Mouse (Mus musculus) neural tube, embryonic 11.5 days (tissue): ENCODE measurements around the gene Tmem256. TPM values are rescaled to one million over a fixed set of nuclear protein-coding genes. Genes with fewer than 3 reads are reported as not detected.

ENCODE experiments used
- ATAC-seq: fragments of 200-750 bp; cut with Nextera tagmentation; 2 replicates; pipeline ENCODE4 v1.8.0; 2017; ENCODE audit warnings: moderate number of reproducible peaks, mild to moderate bottlenecking, moderate TSS enrichment, moderate library complexity; ENCODE audit not compliant: insufficient read depth, low FRiP score, low TSS enrichment
- DNase-seq: peaks from one replicate; pipeline ENCODE4 v3.0.0-alpha.2; 2015; ENCODE audit warnings: low spot score
- H3K27ac ChIP-seq: fragments of 300-500 bp; sonication (generic); 2 replicates; pipeline ENCODE4 v1.5.1; 2014; ENCODE audit warnings: low read depth, mild to moderate bottlenecking, low read length
- H3K27me3 ChIP-seq: fragments of 300-500 bp; sonication (generic); 2 replicates; pipeline ENCODE4 v1.6.1; 2014; ENCODE audit warnings: mild to moderate bottlenecking, low read length, mixed read lengths; ENCODE audit not compliant: control insufficient read depth, insufficient read depth
- H3K36me3 ChIP-seq: fragments of 300-500 bp; sonication (generic); 2 replicates; pipeline ENCODE4 v1.6.1; 2014; ENCODE audit warnings: mild to moderate bottlenecking, low read length, moderate library complexity, mixed read lengths; ENCODE audit not compliant: control insufficient read depth, insufficient read depth
- H3K4me1 ChIP-seq: fragments of 300-500 bp; sonication (generic); 2 replicates; pipeline ENCODE4 v1.6.1; 2014; ENCODE audit warnings: low read length, mixed read lengths; ENCODE audit not compliant: control insufficient read depth, insufficient read depth
- H3K4me2 ChIP-seq: fragments of 300-500 bp; sonication (generic); 2 replicates; pipeline ENCODE4 v1.6.1; 2014; ENCODE audit warnings: low read depth, mild to moderate bottlenecking, moderate library complexity
- H3K4me3 ChIP-seq: fragments of 300-500 bp; sonication (generic); 2 replicates; pipeline ENCODE4 v1.5.1; 2014; ENCODE audit warnings: low read depth, low read length
- H3K9ac ChIP-seq: fragments of 300-500 bp; sonication (generic); 2 replicates; pipeline ENCODE4 v1.6.1; 2014; ENCODE audit warnings: mild to moderate bottlenecking, low read length
- H3K9me3 ChIP-seq: fragments of 300-500 bp; sonication (generic); 2 replicates; pipeline ENCODE4 v1.6.1; 2016; ENCODE audit warnings: low read length; ENCODE audit not compliant: control insufficient read depth
- WGBS: fragments of 180-500 bp; shearing (Covaris S2); extraction: QIAGEN DNeasy Blood & Tissue Kit; methylation state at CpG from one replicate; pipeline ENCODE4 v1.1.7; 2014; 5-methylcytosine and 5-hydroxymethylcytosine counted together
- microRNA-seq: library from miRNA; unstranded; fragments of <30 nt; microRNA quantifications from one replicate; pipeline ENCODE4, GENCODE M21; 2016
- polyA plus RNA-seq: library from polyadenylated mRNA; unstranded; fragments of >200 nt; fragmentation: Nextera tagmentation; extraction: Ambion mirVana; gene quantifications from 2 replicates; pipeline ENCODE4 v1.2.1, GENCODE M21; 2014

Tmem256 gene
- polyA plus RNA-seq, 1 experiment from 2014 or later = 289 TPM

DNA sequence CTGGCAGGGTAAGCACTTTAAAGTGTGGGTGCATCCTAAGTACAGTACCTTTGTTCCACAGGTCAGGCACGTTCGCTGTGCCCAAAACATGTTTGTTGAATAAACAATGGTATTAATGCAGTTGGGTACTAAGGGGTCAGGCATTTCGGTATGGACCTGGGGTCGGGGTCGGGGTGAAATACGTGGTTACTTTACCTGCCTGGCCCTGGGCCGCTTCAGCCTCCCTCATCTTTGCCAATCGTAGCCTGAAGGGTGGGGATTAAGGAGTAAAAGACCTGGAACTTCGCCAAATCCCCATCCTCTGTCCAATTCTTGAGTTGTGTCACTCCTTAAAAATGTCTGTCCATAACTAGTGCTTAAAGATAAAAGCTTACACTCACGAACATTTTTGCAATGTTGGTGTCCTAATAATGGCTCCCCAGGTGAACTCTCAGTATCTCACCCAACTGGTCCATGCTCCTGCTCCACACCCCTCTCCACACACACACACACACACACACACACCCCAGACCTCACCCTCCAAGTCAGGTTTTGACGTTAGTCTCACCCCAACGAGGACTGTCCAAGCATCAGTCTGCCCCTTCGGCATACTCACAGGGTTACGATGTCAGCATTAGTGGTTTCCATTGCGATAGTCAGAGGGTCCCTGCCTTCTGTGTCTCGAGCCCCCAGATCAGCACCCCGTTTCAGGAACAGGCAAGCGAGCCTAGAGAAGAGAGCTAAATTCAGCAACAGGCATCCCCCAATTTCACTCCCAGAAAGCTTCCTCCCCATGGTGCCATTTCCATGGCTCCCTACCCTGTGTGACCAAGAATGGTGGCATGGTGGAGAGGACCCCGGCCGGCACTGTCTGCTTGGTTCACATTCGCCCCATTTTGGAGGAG lies 43.7 kb downstream of the Tmem256 start:
- H3K36me3 ChIP-seq = no peaks in the 10 kb centered on the region
- peak overlapping the region; percentile 79 for H3K4me2 ChIP-seq
- peak overlapping the region; percentile 50 for H3K4me3 ChIP-seq
- 64% methylated on average over 21 of the region's 21 CpGs for WGBS
- H3K4me1 ChIP-seq = peaks cover 13% of the 10 kb centered on the region
- no peaks in the 10 kb centered on the region for H3K27me3 ChIP-seq
- no peak for ATAC-seq
- peak overlapping the region; percentile 63 for H3K9ac ChIP-seq
- no peaks in the 10 kb centered on the region for H3K9me3 ChIP-seq
- H3K27ac ChIP-seq = no peak overlapping the region
- no peak for DNase-seq

DNA sequence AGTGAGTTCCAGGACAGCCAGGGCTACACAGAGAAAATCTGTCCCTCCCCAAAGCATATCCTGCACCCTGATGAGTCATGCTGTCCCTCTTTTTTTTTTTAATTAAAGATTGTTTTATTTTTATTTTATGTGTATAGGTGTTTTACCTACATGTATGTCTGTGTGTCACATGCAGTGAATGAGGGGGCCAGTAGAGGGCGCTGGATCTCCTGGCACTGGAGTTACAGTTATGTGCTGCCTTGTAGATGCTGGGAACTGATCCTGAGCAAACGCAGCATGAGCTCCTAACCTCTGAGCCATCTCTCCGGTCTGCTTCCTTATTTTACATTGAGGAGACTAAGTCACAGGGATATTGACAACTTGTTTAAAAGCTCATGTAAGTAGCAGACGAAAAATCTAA lies 44.8 kb downstream of the Tmem256 start:
- no peak for DNase-seq
- no peak for ATAC-seq
- H3K27ac ChIP-seq = no peak overlapping the region

DNA sequence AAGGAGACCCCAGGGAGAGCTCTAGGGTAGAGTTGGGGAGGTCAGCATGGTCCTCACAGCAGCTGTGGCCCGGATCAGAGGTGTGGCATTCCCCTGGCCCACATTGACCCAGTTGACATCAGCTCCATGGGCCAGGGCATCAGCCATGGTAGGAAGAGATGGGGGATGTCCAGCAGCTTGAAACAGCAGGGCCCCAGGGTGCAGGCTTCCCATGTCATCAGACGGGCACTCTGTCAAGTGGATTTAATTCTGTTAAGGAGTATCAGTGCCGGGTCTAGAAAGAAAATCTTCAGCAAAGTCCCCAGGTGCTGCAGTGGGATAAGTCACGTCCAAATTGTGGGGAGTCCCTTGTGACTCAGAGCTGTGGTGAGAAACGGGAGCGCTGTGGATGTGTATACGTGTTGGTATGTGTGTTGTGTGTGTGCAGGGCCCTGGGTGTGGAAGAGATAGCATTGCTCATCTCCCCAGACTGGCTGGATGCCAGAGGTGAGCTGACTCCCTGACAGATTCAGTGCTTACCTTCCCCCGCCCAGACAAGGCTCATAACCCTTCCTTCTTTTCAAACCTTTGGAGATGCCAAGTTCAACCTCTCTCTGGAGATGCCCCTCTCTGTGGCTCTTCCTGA lies 45.3 kb downstream of the Tmem256 start:
- no peak overlapping the region for H3K27ac ChIP-seq
- no peak for ATAC-seq
- peaks cover 13% of the 10 kb centered on the region for H3K4me1 ChIP-seq
- no peak for DNase-seq
- H3K9me3 ChIP-seq = no peaks in the 10 kb centered on the region
- H3K27me3 ChIP-seq = no peaks in the 10 kb centered on the region
- no peak overlapping the region for H3K4me3 ChIP-seq
- H3K36me3 ChIP-seq = no peaks in the 10 kb centered on the region
- H3K4me2 ChIP-seq = no peak overlapping the region
- 91% methylated on average over 8 of the region's 8 CpGs for WGBS
- no peak overlapping the region for H3K9ac ChIP-seq

More for the DNA sequence above, 44.8 kb downstream of the Tmem256 start:
- WGBS = 66% methylated on average over 4 of the region's 4 CpGs
- H3K9ac ChIP-seq = no peak overlapping the region
- peaks cover 13% of the 10 kb centered on the region for H3K4me1 ChIP-seq
- no peaks in the 10 kb centered on the region for H3K36me3 ChIP-seq
- no peak overlapping the region for H3K4me2 ChIP-seq
- H3K27me3 ChIP-seq = no peaks in the 10 kb centered on the region
- H3K4me3 ChIP-seq = no peak overlapping the region
- no peaks in the 10 kb centered on the region for H3K9me3 ChIP-seq

DNA sequence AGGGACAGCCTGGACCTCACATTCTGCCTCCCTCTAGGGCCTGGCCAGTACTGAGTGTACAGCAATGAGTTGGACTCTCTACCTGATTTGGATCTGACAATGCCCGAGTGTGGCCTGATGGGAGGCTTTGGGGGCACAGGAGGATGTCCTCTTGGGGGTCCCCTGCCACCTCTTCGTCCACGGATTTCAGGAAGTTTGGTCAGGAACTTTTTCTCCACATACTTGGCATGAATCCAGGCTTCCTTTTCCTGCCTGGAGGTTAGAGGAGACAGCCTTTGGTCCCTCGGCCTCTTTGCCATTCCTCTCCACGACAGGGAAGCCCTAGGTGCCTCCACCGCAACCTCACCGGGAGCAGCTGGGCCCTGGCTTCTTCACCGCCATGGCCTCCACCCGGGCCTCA lies 45.9 kb downstream of the Tmem256 start:
- DNase-seq (no peak), ATAC-seq (no peak)
- Histone ChIP-seq H3K4me3 (no peak overlapping the region), H3K27ac (no peak overlapping the region), H3K36me3 (no peaks in the 10 kb centered on the region), H3K9me3 (no peaks in the 10 kb centered on the region), H3K9ac (no peak overlapping the region), H3K27me3 (no peaks in the 10 kb centered on the region), H3K4me1 (peaks cover 13% of the 10 kb centered on the region), H3K4me2 (no peak overlapping the region)
- 85% methylated on average over 9 of the region's 9 CpGs for WGBS

DNA sequence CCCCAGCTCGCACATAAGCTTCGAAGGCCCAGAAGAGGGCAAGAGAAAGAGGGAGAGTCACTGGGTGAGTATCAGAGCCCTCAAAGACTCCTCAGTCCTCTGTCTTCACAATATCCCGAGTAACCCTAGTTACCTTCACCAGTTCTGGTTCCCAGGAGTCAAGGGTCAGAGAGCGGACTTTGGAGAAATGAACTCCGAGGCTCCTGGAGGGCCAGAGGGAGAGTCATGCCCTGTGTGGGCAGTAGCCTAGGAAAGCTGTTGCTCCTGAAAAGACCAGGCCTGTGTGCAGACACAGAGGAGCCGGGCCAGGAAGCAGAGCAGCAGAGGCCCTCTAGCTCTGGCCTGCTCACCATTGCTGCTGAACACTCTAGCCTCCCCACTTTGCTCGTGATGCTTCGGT lies 46.3 kb downstream of the Tmem256 start:
- no peak for ATAC-seq
- WGBS = 85% methylated on average over 8 of the region's 8 CpGs

DNA sequence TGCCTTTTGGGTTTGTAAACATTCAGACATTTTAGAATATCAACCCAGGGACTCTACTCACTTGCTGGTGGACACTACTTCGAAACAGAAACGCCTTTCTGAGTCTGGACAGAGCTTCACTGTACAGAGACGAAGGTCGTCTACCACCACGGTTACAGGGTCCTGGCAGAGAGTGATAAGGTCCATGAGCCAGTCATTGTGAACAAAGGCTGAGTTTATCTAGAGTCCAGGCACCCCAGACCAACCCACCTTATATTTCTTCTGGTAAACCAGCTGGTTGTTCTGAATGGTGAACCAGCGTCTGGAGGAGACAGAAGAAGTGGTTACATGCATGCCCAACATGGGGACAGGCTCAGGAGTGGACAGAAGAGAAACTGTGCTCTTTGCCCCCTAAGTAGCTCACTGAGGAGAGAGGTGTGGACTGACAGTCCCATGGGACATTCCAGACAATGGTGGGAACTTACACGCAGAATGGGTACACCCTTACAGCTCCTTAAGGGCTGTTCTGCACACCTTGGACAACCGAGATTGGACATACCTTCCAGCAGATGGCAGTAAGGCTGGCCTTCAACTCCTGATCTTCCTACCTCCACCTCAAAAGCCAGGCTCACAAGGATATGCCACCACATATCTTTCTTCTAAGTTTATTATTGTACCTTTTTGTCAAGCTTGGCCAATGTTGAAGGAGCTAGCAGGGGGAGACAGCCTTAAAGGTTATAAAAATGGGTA lies 48.8 kb downstream of the Tmem256 start:
- H3K4me3 ChIP-seq = no peak overlapping the region
- no peak for DNase-seq
- H3K36me3 ChIP-seq = no peaks in the 10 kb centered on the region
- ATAC-seq = no peak
- H3K4me1 ChIP-seq = no peaks in the 10 kb centered on the region
- no peak overlapping the region for H3K4me2 ChIP-seq
- H3K27me3 ChIP-seq = no peaks in the 10 kb centered on the region
- no peaks in the 10 kb centered on the region for H3K9me3 ChIP-seq
- no peak overlapping the region for H3K9ac ChIP-seq
- H3K27ac ChIP-seq = no peak overlapping the region
- WGBS = 79% methylated on average over 8 of the region's 8 CpGs

More for the DNA sequence above, 46.3 kb downstream of the Tmem256 start:
- Histone ChIP-seq H3K4me3 (no peak overlapping the region), H3K4me2 (no peak overlapping the region), H3K4me1 (peaks cover 10% of the 10 kb centered on the region), H3K9me3 (no peaks in the 10 kb centered on the region), H3K36me3 (no peaks in the 10 kb centered on the region), H3K9ac (no peak overlapping the region), H3K27me3 (no peaks in the 10 kb centered on the region), H3K27ac (no peak overlapping the region)
- no peak for DNase-seq

Small RNAs within 50 kb of the gene (microRNA-seq; reads per million reads assigned to microRNA genes)
- gene Mir6924 = not detected

Other genes with a start within 250 kb of the Tmem256 start
- gene Atp1b2, start 232.6 kb upstream of the Tmem256 start, polyA plus RNA-seq = 7.2 and 7.7 TPM in 2 replicates
- not detected in 2 replicates for gene Shbg, start 220.6 kb upstream of the Tmem256 start, polyA plus RNA-seq
- gene Sat2, start 216.5 kb upstream of the Tmem256 start, polyA plus RNA-seq = 14.9 and 19.0 TPM in 2 replicates
- gene Fxr2, start 205.5 kb upstream of the Tmem256 start, polyA plus RNA-seq = 36.4 and 40.3 TPM in 2 replicates
- not detected in 2 replicates for gene Sox15, start 183.2 kb upstream of the Tmem256 start, polyA plus RNA-seq
- 26.8 and 30.0 TPM in 2 replicates for gene Mpdu1, start 175.9 kb upstream of the Tmem256 start, polyA plus RNA-seq
- gene Cd68, start 172.4 kb upstream of the Tmem256 start, polyA plus RNA-seq = 5.5 and 6.7 TPM in 2 replicates
- 781 and 824 TPM in 2 replicates for gene Eif4a1, start 166.1 kb upstream of the Tmem256 start, polyA plus RNA-seq
- 88.6 and 93.8 TPM in 2 replicates for gene Senp3, start 156.4 kb upstream of the Tmem256 start, polyA plus RNA-seq
- gene Tnfsf13, start 152.7 kb upstream of the Tmem256 start, polyA plus RNA-seq = 0.19 TPM in 1 of 2 replicates, not detected in the other
- gene Tnfsf12, start 142.7 kb upstream of the Tmem256 start, polyA plus RNA-seq = 1.5 and 1.7 TPM in 2 replicates
- 1.4 and 1.5 TPM in 2 replicates for gene Tnfsfm13, start 142.4 kb upstream of the Tmem256 start, polyA plus RNA-seq
- gene Polr2a, start 79.9 kb upstream of the Tmem256 start, polyA plus RNA-seq = 65.0 and 65.3 TPM in 2 replicates
- not detected in 2 replicates for gene Slc35g3, start 76.5 kb upstream of the Tmem256 start, polyA plus RNA-seq
- 0.99 and 1.3 TPM in 2 replicates for gene Zbtb4, start 72.6 kb upstream of the Tmem256 start, polyA plus RNA-seq
- gene Chrnb1, start 42.6 kb upstream of the Tmem256 start, polyA plus RNA-seq = 4.2 and 6.2 TPM in 2 replicates
- gene Fgf11, start 36.7 kb upstream of the Tmem256 start, polyA plus RNA-seq = 2.0 and 3.0 TPM in 2 replicates
- 0.69 and 0.88 TPM in 2 replicates for gene Tmem102, start 32.9 kb upstream of the Tmem256 start, polyA plus RNA-seq
- not detected in 2 replicates for gene Gm39566, start 23.2 kb upstream of the Tmem256 start, polyA plus RNA-seq
- not detected in 2 replicates for gene Spem2, start 20.0 kb upstream of the Tmem256 start, polyA plus RNA-seq
- gene Spem1, start 16.3 kb upstream of the Tmem256 start, polyA plus RNA-seq = 0.23 TPM in 1 of 2 replicates, not detected in the other
- 10.9 and 11.4 TPM in 2 replicates for gene Nlgn2, start 730 bp upstream of the Tmem256 start, polyA plus RNA-seq
- gene Plscr3, start 7.9 kb downstream of the Tmem256 start, polyA plus RNA-seq = 75.4 and 83.7 TPM in 2 replicates
- gene Tnk1, start 20.2 kb downstream of the Tmem256 start, polyA plus RNA-seq = 0.23 and 0.72 TPM in 2 replicates
- not detected in 2 replicates for gene Tmem95, start 39.5 kb downstream of the Tmem256 start, polyA plus RNA-seq
- gene Kctd11, start 42.9 kb downstream of the Tmem256 start, polyA plus RNA-seq = 3.1 and 3.6 TPM in 2 replicates
- 0.53 and 1.1 TPM in 2 replicates for gene Acap1, start 57.0 kb downstream of the Tmem256 start, polyA plus RNA-seq
- 14.4 and 15.1 TPM in 2 replicates for gene 2810408A11Rik, start 62.5 kb downstream of the Tmem256 start, polyA plus RNA-seq
- 14.2 and 18.0 TPM in 2 replicates for gene Neurl4, start 62.6 kb downstream of the Tmem256 start, polyA plus RNA-seq
- gene Gps2, start 75.4 kb downstream of the Tmem256 start, polyA plus RNA-seq = 84.0 and 93.7 TPM in 2 replicates
- 1,905 and 1,926 TPM in 2 replicates for gene Eif5a, start 83.4 kb downstream of the Tmem256 start, polyA plus RNA-seq
- gene Ybx2, start 97.3 kb downstream of the Tmem256 start, polyA plus RNA-seq = 3.4 and 4.2 TPM in 2 replicates
- gene Slc2a4, start 109.7 kb downstream of the Tmem256 start, polyA plus RNA-seq = 11.4 and 11.8 TPM in 2 replicates
- gene Cldn7, start 126.3 kb downstream of the Tmem256 start, polyA plus RNA-seq = 5.3 and 5.9 TPM in 2 replicates
- gene Ctdnep1, start 142.6 kb downstream of the Tmem256 start, polyA plus RNA-seq = 21.5 and 23.3 TPM in 2 replicates
- gene Elp5, start 144.0 kb downstream of the Tmem256 start, polyA plus RNA-seq = 149 and 168 TPM in 2 replicates
- gene Gabarap, start 152.6 kb downstream of the Tmem256 start, polyA plus RNA-seq = 530 and 552 TPM in 2 replicates
- gene Phf23, start 157.3 kb downstream of the Tmem256 start, polyA plus RNA-seq = 54.4 and 57.6 TPM in 2 replicates
- gene Dvl2, start 162.1 kb downstream of the Tmem256 start, polyA plus RNA-seq = 35.8 and 39.0 TPM in 2 replicates
- 49.3 and 54.1 TPM in 2 replicates for gene Acadvl, start 176.9 kb downstream of the Tmem256 start, polyA plus RNA-seq
- 14.6 and 15.0 TPM in 2 replicates for gene Dlg4, start 178.4 kb downstream of the Tmem256 start, polyA plus RNA-seq
- gene Asgr1, start 215.6 kb downstream of the Tmem256 start, polyA plus RNA-seq = 0.41 TPM in 1 of 2 replicates, not detected in the other